Mouse (Mus musculus) ES-E14 (cell line): ENCODE results near the gene Olfr594.
"Not testable (repeated sequence)": the region's sequence is repeated elsewhere in the genome, so short reads cannot be mapped to it uniquely, and the experiment has no call there.

Source experiments
- HCFC1 ChIP-seq: IDR thresholded peaks from 2 replicates; pipeline ENCODE4 v1.6.1; 2012; ENCODE audit warnings: low read length, inconsistent platforms, borderline replicate concordance; ENCODE audit not compliant: insufficient read depth
- MAFK ChIP-seq: IDR thresholded peaks from 2 replicates; pipeline ENCODE4 v1.6.1; 2014; ENCODE audit warnings: mild to moderate bottlenecking, low read depth, low read length, inconsistent platforms; ENCODE audit not compliant: insufficient read depth
- ZC3H11A ChIP-seq: IDR thresholded peaks from 2 replicates; pipeline ENCODE4 v1.6.1; 2012; ENCODE audit warnings: low read depth, mild to moderate bottlenecking, inconsistent platforms, low read length, borderline replicate concordance

DNA sequence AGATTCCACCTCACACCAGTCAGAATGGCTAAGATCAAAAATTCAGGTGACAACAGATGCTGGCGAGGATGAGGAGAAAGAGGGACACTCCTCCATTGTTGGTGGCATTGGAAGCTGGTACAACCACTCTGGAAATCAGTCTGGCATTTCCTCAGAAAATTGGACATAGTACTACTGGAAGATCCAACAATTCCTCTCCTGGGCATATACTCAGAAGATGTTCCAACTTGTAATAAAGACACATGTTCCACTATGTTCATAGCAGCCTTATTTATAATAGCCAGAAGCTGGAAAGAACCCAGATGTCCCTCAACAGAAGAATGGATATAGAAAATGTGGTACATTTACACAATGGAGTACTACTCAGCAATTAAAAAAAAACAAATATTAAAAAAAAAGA is 32.3 kb upstream of the Olfr594 start, which contains the start of gene Olfr592:
- not testable (repeated sequence) for TF ChIP-seq HCFC1, ZC3H11A, MAFK
